Mouse (Mus musculus) spleen, adult 2 months (tissue): ENCODE data around the gene Olfr317. TPM values are rescaled to one million over a fixed set of nuclear protein-coding genes. Genes with fewer than 3 reads are reported as not detected.
"Not testable (repeated sequence)": the region's sequence is repeated elsewhere in the genome, so short reads cannot be mapped to it uniquely, and the experiment has no call there.

Source experiments
- DNase-seq, 2 experiments: peaks; one replicate each; pipeline versions ENCODE4 v3.0.0 to v3.0.0-alpha.2; 2012 to 2021; ENCODE audit warnings: low spot score in 2 of 2, low read depth in 1 of 2
- H3K27ac ChIP-seq: fragments of 200-500 bp; 2 replicates; pipeline ENCODE4 v1.5.1; 2012; ENCODE audit warnings: low read length, inconsistent platforms; ENCODE audit not compliant: insufficient read depth
- H3K27me3 ChIP-seq: fragments of 200-500 bp; 2 replicates; pipeline ENCODE4 v1.6.1; 2012; ENCODE audit warnings: mild to moderate bottlenecking, moderate library complexity, low read length, inconsistent platforms; ENCODE audit not compliant: control insufficient read depth, insufficient read depth
- H3K36me3 ChIP-seq: fragments of 200-500 bp; 2 replicates; pipeline ENCODE4 v1.6.1; 2012; ENCODE audit warnings: mild to moderate bottlenecking, low read length, inconsistent platforms; ENCODE audit not compliant: control insufficient read depth, insufficient read depth
- H3K4me1 ChIP-seq: fragments of 200-500 bp; 2 replicates; pipeline ENCODE4 v1.6.1; 2011; ENCODE audit warnings: inconsistent platforms; ENCODE audit not compliant: control insufficient read depth, insufficient read depth, insufficient read length
- H3K4me3 ChIP-seq: fragments of 200-500 bp; 2 replicates; pipeline ENCODE4 v1.5.1; 2011; ENCODE audit warnings: mild to moderate bottlenecking, inconsistent platforms; ENCODE audit not compliant: insufficient read depth, insufficient read length; ENCODE audit errors: extremely low read depth
- CTCF ChIP-seq: fragments of 200-500 bp; IDR thresholded peaks from 2 replicates; pipeline ENCODE4 v1.5.1; 2011; ENCODE audit warnings: mild to moderate bottlenecking, inconsistent platforms; ENCODE audit not compliant: insufficient read depth, insufficient read length, insufficient replicate concordance; ENCODE audit errors: extremely low read depth
- POLR2A ChIP-seq: fragments of 200-500 bp; IDR thresholded peaks from 2 replicates; pipeline ENCODE4 v1.6.1; 2011; ENCODE audit warnings: low read depth, low read length, inconsistent platforms
- WGBS: fragments of 180-500 bp; shearing (Covaris S2); methylation state at CpG from one replicate; pipeline ENCODE4 v1.1.7; 2018; 5-methylcytosine and 5-hydroxymethylcytosine counted together
- polyA plus RNA-seq: library from polyadenylated mRNA; depleted of rRNA; stranded (reverse); fragments of >200 nt; gene quantifications from 2 replicates; pipeline ENCODE4 v1.2.3, GENCODE M21; 2012; rRNA removed

Olfr317 gene
- polyA plus RNA-seq, 1 experiment: not detected

GRCm38 (mm10) chr11:58733372-58733771, 5.6 kb downstream of the Olfr317 start:
- TF ChIP-seq CTCF: no peak
- TF ChIP-seq POLR2A: no peak
- no peaks in the 10 kb centered on the region for H3K4me1 ChIP-seq
- H3K4me3 ChIP-seq: no peak overlapping the region
- H3K36me3 ChIP-seq: no peaks in the 10 kb centered on the region
- DNase-seq: no peak
- 56% methylated on average over 3 of the region's 3 CpGs for WGBS
- no peak overlapping the region for H3K27ac ChIP-seq
- H3K27me3 ChIP-seq: no peaks in the 10 kb centered on the region

- not testable (repeated sequence) for H3K27me3 ChIP-seq, DNase-seq, H3K4me3 ChIP-seq, H3K27ac ChIP-seq, H3K36me3 ChIP-seq, H3K4me1 ChIP-seq
- WGBS: 79% methylated on average over 6 of the region's 6 CpGs
Measured at GRCm38 (mm10) chr11:58727896-58728650, 10.9 kb downstream of the Olfr317 start.

GRCm38 (mm10) chr11:58723914-58724313, 15.1 kb downstream of the Olfr317 start, which contains the start of gene Olfr318:
Gene Olfr318, minus strand, starts transcription at chr11:58724014.
- no peak within 1 kb of the TSS for H3K27ac ChIP-seq
- no peaks in the 10 kb centered on the region for H3K36me3 ChIP-seq
- no peak for TF ChIP-seq CTCF

GRCm38 (mm10) chr11:58719701-58720100, 19.3 kb downstream of the Olfr317 start:
- H3K27ac ChIP-seq: no peak overlapping the region
- 88% methylated on average over 4 of the region's 4 CpGs for WGBS
- no peak for DNase-seq
- no peaks in the 10 kb centered on the region for H3K36me3 ChIP-seq
- no peak for TF ChIP-seq CTCF
- TF ChIP-seq POLR2A: no peak
- H3K4me3 ChIP-seq: no peak overlapping the region
- H3K27me3 ChIP-seq: no peaks in the 10 kb centered on the region
- no peaks in the 10 kb centered on the region for H3K4me1 ChIP-seq

More at GRCm38 (mm10) chr11:58723914-58724313, 15.1 kb downstream of the Olfr317 start, which contains the start of gene Olfr318:
- DNase-seq: no peak
- H3K27me3 ChIP-seq: no peaks in the 10 kb centered on the region
- no peaks in the 10 kb centered on the region for H3K4me1 ChIP-seq
- H3K4me3 ChIP-seq: no peak within 1 kb of the TSS

- H3K4me3 ChIP-seq, H3K27ac ChIP-seq, H3K4me1 ChIP-seq, DNase-seq, H3K36me3 ChIP-seq, H3K27me3 ChIP-seq: not testable (repeated sequence)
- WGBS: 81% methylated on average over 7 of the region's 7 CpGs
Measured at GRCm38 (mm10) chr11:58717723-58718122, 21.3 kb downstream of the Olfr317 start.

GRCm38 (mm10) chr11:58709086-58709485, 29.9 kb downstream of the Olfr317 start:
- Histone ChIP-seq H3K4me3 (no peak overlapping the region), H3K27ac (no peak overlapping the region), H3K27me3 (no peaks in the 10 kb centered on the region), H3K4me1 (no peaks in the 10 kb centered on the region), H3K36me3 (no peaks in the 10 kb centered on the region)
- no peak for DNase-seq
- WGBS: 83% methylated on average over 11 of the region's 11 CpGs
- TF ChIP-seq CTCF (no peak), POLR2A (no peak)

GRCm38 (mm10) chr11:58698862-58699261, 40.1 kb downstream of the Olfr317 start, which contains the start of gene Olfr319:
Gene Olfr319, plus strand, starts transcription at chr11:58699162.
- DNase-seq: no peak
- TF ChIP-seq CTCF: no peak
- TF ChIP-seq POLR2A: no peak
- Histone ChIP-seq H3K4me3 (no peak within 1 kb of the TSS), H3K27me3 (no peaks in the 10 kb centered on the region), H3K36me3 (no peaks in the 10 kb centered on the region), H3K4me1 (no peaks in the 10 kb centered on the region), H3K27ac (no peak within 1 kb of the TSS)
- WGBS: 90% methylated on average over 3 of the region's 3 CpGs

Other genes starting within 250 kb of the Olfr317 start
- not detected in 2 replicates for gene Olfr332, start 246.7 kb downstream of the Olfr317 start, polyA plus RNA-seq
- gene Olfr331, start 236.6 kb downstream of the Olfr317 start, polyA plus RNA-seq: not detected in 2 replicates
- not detected in 2 replicates for gene Olfr330, start 204.4 kb downstream of the Olfr317 start, polyA plus RNA-seq
- 0.12 TPM in 1 of 2 replicates, not detected in the other for gene Olfr329-ps, start 192.8 kb downstream of the Olfr317 start, polyA plus RNA-seq
- 0.08 TPM in 1 of 2 replicates, not detected in the other for gene Olfr328, start 183.6 kb downstream of the Olfr317 start, polyA plus RNA-seq
- gene Olfr224, start 168.7 kb downstream of the Olfr317 start, polyA plus RNA-seq: not detected in 2 replicates
- gene Olfr325, start 161.5 kb downstream of the Olfr317 start, polyA plus RNA-seq: not detected in 2 replicates
- gene Olfr324, start 144.1 kb downstream of the Olfr317 start, polyA plus RNA-seq: not detected in 2 replicates
- gene 2210407C18Rik, start 123.1 kb downstream of the Olfr317 start, polyA plus RNA-seq: not detected in 2 replicates
- not detected in 2 replicates for gene Olfr323, start 108.7 kb downstream of the Olfr317 start, polyA plus RNA-seq
- gene Trim58, start 98.7 kb downstream of the Olfr317 start, polyA plus RNA-seq: 4.6 and 8.9 TPM in 2 replicates
- gene Olfr322, start 80.4 kb downstream of the Olfr317 start, polyA plus RNA-seq: 0.21 TPM in 1 of 2 replicates, not detected in the other
- not detected in 2 replicates for gene Olfr320, start 58.1 kb downstream of the Olfr317 start, polyA plus RNA-seq
- not detected in 2 replicates for gene Olfr319, start 40.0 kb downstream of the Olfr317 start, polyA plus RNA-seq
- gene Olfr318, start 15.2 kb downstream of the Olfr317 start, polyA plus RNA-seq: not detected in 2 replicates
- not detected in 2 replicates for gene Olfr316, start 13.5 kb upstream of the Olfr317 start, polyA plus RNA-seq
- gene Olfr315, start 34.0 kb upstream of the Olfr317 start, polyA plus RNA-seq: not detected in 2 replicates
- gene Olfr314, start 43.7 kb upstream of the Olfr317 start, polyA plus RNA-seq: not detected in 2 replicates
- gene Fam183b, start 62.7 kb upstream of the Olfr317 start, polyA plus RNA-seq: not detected in 2 replicates
- gene Olfr313, start 75.8 kb upstream of the Olfr317 start, polyA plus RNA-seq: not detected in 2 replicates
- gene Olfr312, start 90.0 kb upstream of the Olfr317 start, polyA plus RNA-seq: not detected in 2 replicates
- not detected in 2 replicates for gene Olfr311, start 100.0 kb upstream of the Olfr317 start, polyA plus RNA-seq
- gene Gm12258, start 107.9 kb upstream of the Olfr317 start, polyA plus RNA-seq: 2.6 and 2.9 TPM in 2 replicates
- gene 2810021J22Rik, start 128.0 kb upstream of the Olfr317 start, polyA plus RNA-seq: 1.7 and 4.0 TPM in 2 replicates
- gene Zfp39, start 165.0 kb upstream of the Olfr317 start, polyA plus RNA-seq: 1.2 and 1.3 TPM in 2 replicates
- 14.6 and 14.9 TPM in 2 replicates for gene Btnl10, start 178.7 kb upstream of the Olfr317 start, polyA plus RNA-seq
- gene Rnf187, start 199.7 kb upstream of the Olfr317 start, polyA plus RNA-seq: 157 and 230 TPM in 2 replicates
- gene Hist3h2ba, start 209.7 kb upstream of the Olfr317 start, polyA plus RNA-seq: 13.2 and 21.2 TPM in 2 replicates
- 14.8 and 20.0 TPM in 2 replicates for gene Hist3h2a, start 215.5 kb upstream of the Olfr317 start, polyA plus RNA-seq
- gene Trim17, start 215.5 kb upstream of the Olfr317 start, polyA plus RNA-seq: 0.06 and 0.23 TPM in 2 replicates
- gene Trim11, start 238.9 kb upstream of the Olfr317 start, polyA plus RNA-seq: 55.6 and 62.0 TPM in 2 replicates